Mouse (Mus musculus) heart, adult 11 months (tissue): ENCODE data around the gene Rpl19.
A peak's percentile ranks its signal among the peaks of the same experiment; 100 is the strongest.

Source experiments
- DNase-seq: peaks from one replicate; pipeline ENCODE4 v3.0.0; 2022

The Rpl19 gene

GRCm38 (mm10) chr11:98057998-98058397, 31.5 kb downstream of the Rpl19 start:
- no peak for DNase-seq

- no peak for DNase-seq
Observed at GRCm38 (mm10) chr11:98059662-98060061, 33.2 kb downstream of the Rpl19 start.

- no peak for DNase-seq
Observed at GRCm38 (mm10) chr11:98060104-98060692, 33.7 kb downstream of the Rpl19 start.

GRCm38 (mm10) chr11:98061441-98061840, 34.9 kb downstream of the Rpl19 start:
- DNase-seq, result no peak

GRCm38 (mm10) chr11:98061904-98062562, 35.5 kb downstream of the Rpl19 start:
- no peak for DNase-seq

- no peak for DNase-seq
Observed at GRCm38 (mm10) chr11:98066201-98066600, 39.7 kb downstream of the Rpl19 start.

- DNase-seq, result no peak
Observed at GRCm38 (mm10) chr11:98067255-98067654, 40.7 kb downstream of the Rpl19 start.

GRCm38 (mm10) chr11:98073442-98073841, 46.9 kb downstream of the Rpl19 start:
- no peak for DNase-seq

GRCm38 (mm10) chr11:98075195-98075808, 48.8 kb downstream of the Rpl19 start:
- DNase-seq, result peak; percentile 95

GRCm38 (mm10) chr11:98077086-98077485, 50.6 kb downstream of the Rpl19 start:
- DNase-seq, result peak; percentile 95
